Mouse (Mus musculus): ENCODE results near the gene Angptl8.
"Not testable (repeated sequence)": the region's sequence is repeated elsewhere in the genome, so short reads cannot be mapped to it uniquely, and the experiment has no call there.

Gene Angptl8

GRCm38 (mm10) chr9:21835258-21835912 lies at the start of gene Angptl8:
Gene Angptl8, plus strand, starts transcription at chr9:21835510.
- DNase-seq (ENCODE audit: low spot score): no peak

- not testable (repeated sequence) for DNase-seq (ENCODE audit: low spot score)
Measured at GRCm38 (mm10) chr9:21786309-21786708, 49.0 kb upstream of the Angptl8 start.

- no peak for DNase-seq (ENCODE audit: low spot score)
Measured at GRCm38 (mm10) chr9:21786906-21787305, 48.4 kb upstream of the Angptl8 start.

- no peak for DNase-seq (ENCODE audit: low spot score)
Measured at GRCm38 (mm10) chr9:21787654-21788053, 47.7 kb upstream of the Angptl8 start.

GRCm38 (mm10) chr9:21788234-21788633 lies 47.1 kb upstream of the Angptl8 start:
- DNase-seq (ENCODE audit: low spot score): no peak

- no peak for DNase-seq (ENCODE audit: low spot score)
Measured at GRCm38 (mm10) chr9:21791861-21792260, 43.4 kb upstream of the Angptl8 start.

- no peak for DNase-seq (ENCODE audit: low spot score)
Measured at GRCm38 (mm10) chr9:21792644-21793043, 42.7 kb upstream of the Angptl8 start.

GRCm38 (mm10) chr9:21793507-21793906 lies 41.8 kb upstream of the Angptl8 start:
- not testable (repeated sequence) for DNase-seq (ENCODE audit: low spot score)

- no peak for DNase-seq (ENCODE audit: low spot score)
Measured at GRCm38 (mm10) chr9:21794344-21794834, 40.9 kb upstream of the Angptl8 start.

- no peak for DNase-seq (ENCODE audit: low spot score)
Measured at GRCm38 (mm10) chr9:21794925-21795324, 40.4 kb upstream of the Angptl8 start.

- DNase-seq (ENCODE audit: low spot score): no peak
Measured at GRCm38 (mm10) chr9:21795579-21795978, 39.7 kb upstream of the Angptl8 start.

- no peak for DNase-seq (ENCODE audit: low spot score)
Measured at GRCm38 (mm10) chr9:21796259-21796658, 39.1 kb upstream of the Angptl8 start.

GRCm38 (mm10) chr9:21796919-21797318 lies 38.4 kb upstream of the Angptl8 start:
- DNase-seq (ENCODE audit: low spot score): no peak

- peak; percentile 35 for DNase-seq (ENCODE audit: low spot score)
Measured at GRCm38 (mm10) chr9:21797921-21798344, 37.4 kb upstream of the Angptl8 start.

- DNase-seq (ENCODE audit: low spot score): peak; percentile 75
Measured at GRCm38 (mm10) chr9:21798345-21799009, 36.8 kb upstream of the Angptl8 start, which contains the start of gene Kank2. Gene Kank2, minus strand, starts transcription at chr9:21798744.

GRCm38 (mm10) chr9:21799010-21799350 lies 36.3 kb upstream of the Angptl8 start:
- DNase-seq (ENCODE audit: low spot score): no peak

GRCm38 (mm10) chr9:21801121-21801520 lies 34.2 kb upstream of the Angptl8 start:
- DNase-seq (ENCODE audit: low spot score): no peak

- DNase-seq (ENCODE audit: low spot score): no peak
Measured at GRCm38 (mm10) chr9:21801591-21801990, 33.7 kb upstream of the Angptl8 start.

GRCm38 (mm10) chr9:21803986-21804644 lies 31.2 kb upstream of the Angptl8 start:
- peak; percentile 70 for DNase-seq (ENCODE audit: low spot score)

- no peak for DNase-seq (ENCODE audit: low spot score)
Measured at GRCm38 (mm10) chr9:21806363-21806762, 28.9 kb upstream of the Angptl8 start.

- DNase-seq (ENCODE audit: low spot score): no peak
Measured at GRCm38 (mm10) chr9:21806976-21807375, 28.3 kb upstream of the Angptl8 start.

GRCm38 (mm10) chr9:21808561-21808960 lies 26.7 kb upstream of the Angptl8 start:
- DNase-seq (ENCODE audit: low spot score): no peak

GRCm38 (mm10) chr9:21811170-21811569 lies 24.1 kb upstream of the Angptl8 start:
- DNase-seq (ENCODE audit: low spot score): no peak
